Mouse (Mus musculus): ENCODE measurements around the gene Slc4a8. TPM values are rescaled to one million over a fixed set of nuclear protein-coding genes. Genes with fewer than 3 reads are reported as not detected.

Gene Slc4a8
- polyA plus RNA-seq (2015; fragmentation: Nextera tagmentation; extraction: Ambion mirVana), result 1.0 and 1.1 TPM in 2 replicates

DNA sequence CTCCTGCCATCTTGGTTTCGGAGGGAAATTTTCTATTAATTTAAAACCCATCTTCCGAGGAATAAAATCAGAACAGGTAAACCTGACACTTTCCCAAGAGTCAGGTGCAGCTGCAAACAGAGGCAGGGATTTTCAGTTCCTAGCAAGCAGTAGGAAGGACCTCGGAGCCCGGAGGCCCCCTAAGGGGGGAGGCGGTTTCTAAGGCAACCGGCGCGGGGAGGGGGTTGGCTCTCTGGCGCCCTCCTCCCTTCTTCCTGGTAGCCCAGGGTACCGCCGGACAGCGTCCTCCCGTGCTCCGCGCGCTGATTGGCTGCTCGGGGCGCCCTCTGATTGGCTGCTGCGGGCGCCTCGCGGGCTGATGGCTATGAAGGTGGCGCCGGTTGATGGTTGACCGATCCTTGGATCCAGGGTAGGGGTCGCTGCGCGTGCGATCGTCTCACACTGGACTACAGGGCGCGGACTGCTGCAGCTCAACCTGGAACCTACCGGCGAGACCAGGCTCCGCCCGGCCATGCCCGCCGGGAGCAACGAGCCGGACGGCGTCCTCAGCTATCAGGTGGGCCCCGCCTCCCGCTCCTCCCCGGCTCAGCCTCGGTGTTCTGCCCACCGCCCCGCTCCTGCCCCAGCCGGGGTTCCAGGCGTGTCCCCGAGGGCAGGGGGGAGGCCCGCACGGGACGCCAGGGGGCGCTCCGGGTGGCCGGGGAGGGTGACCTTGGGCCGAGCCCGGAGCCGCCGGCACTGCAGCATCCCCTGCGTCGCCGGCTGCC, at the start of gene Slc4a8:
Gene Slc4a8 (plus strand): TSS at position 329 of the 767 bp plus-strand sequence.
- TF ChIP-seq EP300 (IDR thresholded peaks at IDR 0.05; ENCODE audit: low read depth) (no peak), CTCF (IDR thresholded peaks at IDR 0.05; ENCODE audit: low read depth) (peak; percentile 56)
- Histone ChIP-seq H3K36me3 (replicated peaks; ENCODE audit: insufficient read depth, low read length) (no peaks in the 10 kb centered on the region), H3K9ac (replicated peaks) (no peak within 1 kb of the TSS), H3K4me3 (ENCODE audit: low read depth, low read length) (peak within 1 kb of the TSS; percentile 44), H3K27ac (ENCODE audit: low read depth) (no peak within 1 kb of the TSS), H3K4me1 (ENCODE audit: insufficient read depth) (peaks cover 9% of the 10 kb centered on the region), H3K27me3 (ENCODE audit: insufficient read depth, low read length) (peaks cover 38% of the 10 kb centered on the region), H3K4me2 (ENCODE audit: low read depth, low read length) (peak within 1 kb of the TSS; percentile 80), H3K9me3 (ENCODE audit: low read length) (no peaks in the 10 kb centered on the region)
- DNase-seq (peak; percentile 77), ATAC-seq (peak; percentile 77)
- WGBS (ENCODE audit: insufficient replicate concordance), result under 1% methylated on average over 57 of the region's 64 CpGs

- H3K27me3 ChIP-seq (ENCODE audit: insufficient read depth, low read length), result no peaks in the 10 kb centered on the region
- H3K4me3 ChIP-seq (ENCODE audit: low read depth, low read length), result no peak overlapping the region
- no peak for DNase-seq
- TF ChIP-seq CTCF (IDR thresholded peaks at IDR 0.05; ENCODE audit: low read depth) (no peak), EP300 (IDR thresholded peaks at IDR 0.05; ENCODE audit: low read depth) (no peak)
- no peaks in the 10 kb centered on the region for H3K9me3 ChIP-seq (ENCODE audit: low read length)
- no peak overlapping the region for H3K4me2 ChIP-seq (ENCODE audit: low read depth, low read length)
- H3K4me1 ChIP-seq (ENCODE audit: insufficient read depth), result no peaks in the 10 kb centered on the region
- 83% methylated on average over 8 of the region's 8 CpGs for WGBS (ENCODE audit: insufficient replicate concordance)
- ATAC-seq, result no peak
- no peak overlapping the region for H3K27ac ChIP-seq (ENCODE audit: low read depth)
- no peaks in the 10 kb centered on the region for H3K36me3 ChIP-seq (replicated peaks; ENCODE audit: insufficient read depth, low read length)
- H3K9ac ChIP-seq (replicated peaks), result no peak overlapping the region
Measured at GRCm38 (mm10) chr15:100714470-100714869, 47.1 kb upstream of the Slc4a8 start.

DNA sequence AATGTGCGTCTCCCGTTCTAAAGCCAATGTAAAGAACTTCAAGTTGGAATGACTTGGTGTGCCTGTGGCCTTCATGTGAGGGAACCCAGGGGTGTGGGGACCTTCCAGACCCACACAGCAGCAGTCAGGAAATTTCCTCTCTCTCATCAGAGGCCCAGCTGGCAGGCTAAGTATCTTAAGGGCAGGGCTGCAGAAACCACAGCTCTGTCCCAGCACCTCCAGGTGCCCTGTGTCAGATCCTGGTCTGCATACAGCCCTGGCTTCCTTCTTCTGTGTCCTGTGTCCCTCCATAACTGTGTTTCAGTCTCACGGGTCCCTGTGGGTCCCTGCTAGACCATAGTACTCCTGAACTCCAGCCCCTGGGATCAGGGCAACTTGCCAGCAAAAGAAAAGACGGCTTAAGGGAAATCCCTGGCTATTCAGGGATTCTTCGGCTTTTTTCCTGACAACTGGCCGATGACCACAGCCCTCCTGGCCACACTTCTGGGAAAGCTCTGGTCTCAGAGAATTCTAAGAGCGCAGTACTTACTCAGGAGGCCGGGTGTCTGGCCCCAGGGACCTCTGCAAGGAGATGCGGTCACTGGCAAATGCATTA, 46.1 kb upstream of the Slc4a8 start:
- Histone ChIP-seq H3K4me1 (ENCODE audit: insufficient read depth) (no peaks in the 10 kb centered on the region), H3K4me2 (ENCODE audit: low read depth, low read length) (no peak overlapping the region), H3K4me3 (ENCODE audit: low read depth, low read length) (no peak overlapping the region), H3K9ac (replicated peaks) (no peak overlapping the region), H3K27ac (ENCODE audit: low read depth) (no peak overlapping the region), H3K27me3 (ENCODE audit: insufficient read depth, low read length) (no peaks in the 10 kb centered on the region), H3K9me3 (ENCODE audit: low read length) (no peaks in the 10 kb centered on the region), H3K36me3 (replicated peaks; ENCODE audit: insufficient read depth, low read length) (no peaks in the 10 kb centered on the region)
- DNase-seq (no peak), ATAC-seq (no peak)
- 73% methylated on average over 9 of the region's 9 CpGs for WGBS (ENCODE audit: insufficient replicate concordance)
- TF ChIP-seq EP300 (IDR thresholded peaks at IDR 0.05; ENCODE audit: low read depth), result no peak
- TF ChIP-seq CTCF (IDR thresholded peaks at IDR 0.05; ENCODE audit: low read depth), result no peak

DNA sequence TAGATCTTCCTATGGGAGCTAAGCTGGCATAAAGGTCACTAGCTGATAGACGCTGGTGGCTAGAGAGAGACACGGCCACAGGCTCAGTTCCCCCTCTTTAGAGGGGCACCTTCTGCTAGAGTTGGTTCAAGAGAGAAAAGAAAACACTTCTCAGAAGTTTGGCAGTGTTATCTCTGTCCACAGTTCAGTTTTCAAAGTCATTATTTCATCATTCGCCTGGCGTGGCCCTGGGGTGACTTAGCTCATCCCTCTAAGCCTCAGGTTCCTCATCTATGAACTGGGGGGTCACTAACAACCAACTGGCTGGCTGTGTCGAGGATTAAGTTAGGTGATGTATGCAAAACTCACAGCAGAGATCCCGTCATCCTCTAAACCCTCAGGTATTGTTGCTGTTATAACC, 43.6 kb upstream of the Slc4a8 start:
- no peak for DNase-seq
- no peak overlapping the region for H3K4me3 ChIP-seq (ENCODE audit: low read depth, low read length)
- H3K4me2 ChIP-seq (ENCODE audit: low read depth, low read length), result no peak overlapping the region

GRCm38 (mm10) chr15:100718572-100718971, 43.0 kb upstream of the Slc4a8 start:
- 80% methylated on average over 11 of the region's 11 CpGs for WGBS (ENCODE audit: insufficient replicate concordance)
- TF ChIP-seq CTCF (IDR thresholded peaks at IDR 0.05; ENCODE audit: low read depth) (peak; percentile 52), EP300 (IDR thresholded peaks at IDR 0.05; ENCODE audit: low read depth) (no peak)
- DNase-seq (no peak), ATAC-seq (no peak)
- H3K9me3 ChIP-seq (ENCODE audit: low read length), result no peaks in the 10 kb centered on the region
- no peaks in the 10 kb centered on the region for H3K4me1 ChIP-seq (ENCODE audit: insufficient read depth)
- no peak overlapping the region for H3K9ac ChIP-seq (replicated peaks)
- H3K36me3 ChIP-seq (replicated peaks; ENCODE audit: insufficient read depth, low read length), result no peaks in the 10 kb centered on the region
- H3K27ac ChIP-seq (ENCODE audit: low read depth), result no peak overlapping the region
- no peak overlapping the region for H3K4me3 ChIP-seq (ENCODE audit: low read depth, low read length)
- H3K27me3 ChIP-seq (ENCODE audit: insufficient read depth, low read length), result no peaks in the 10 kb centered on the region
- H3K4me2 ChIP-seq (ENCODE audit: low read depth, low read length), result no peak overlapping the region

More for the DNA sequence above, 43.6 kb upstream of the Slc4a8 start:
- H3K36me3 ChIP-seq (replicated peaks; ENCODE audit: insufficient read depth, low read length), result no peaks in the 10 kb centered on the region
- H3K9ac ChIP-seq (replicated peaks), result no peak overlapping the region
- 45% methylated on average over 6 of the region's 6 CpGs for WGBS (ENCODE audit: insufficient replicate concordance)
- H3K27me3 ChIP-seq (ENCODE audit: insufficient read depth, low read length), result no peaks in the 10 kb centered on the region
- no peaks in the 10 kb centered on the region for H3K4me1 ChIP-seq (ENCODE audit: insufficient read depth)
- no peaks in the 10 kb centered on the region for H3K9me3 ChIP-seq (ENCODE audit: low read length)
- no peak for ATAC-seq
- TF ChIP-seq EP300 (IDR thresholded peaks at IDR 0.05; ENCODE audit: low read depth) (no peak), CTCF (IDR thresholded peaks at IDR 0.05; ENCODE audit: low read depth) (no peak)
- H3K27ac ChIP-seq (ENCODE audit: low read depth), result no peak overlapping the region

DNA sequence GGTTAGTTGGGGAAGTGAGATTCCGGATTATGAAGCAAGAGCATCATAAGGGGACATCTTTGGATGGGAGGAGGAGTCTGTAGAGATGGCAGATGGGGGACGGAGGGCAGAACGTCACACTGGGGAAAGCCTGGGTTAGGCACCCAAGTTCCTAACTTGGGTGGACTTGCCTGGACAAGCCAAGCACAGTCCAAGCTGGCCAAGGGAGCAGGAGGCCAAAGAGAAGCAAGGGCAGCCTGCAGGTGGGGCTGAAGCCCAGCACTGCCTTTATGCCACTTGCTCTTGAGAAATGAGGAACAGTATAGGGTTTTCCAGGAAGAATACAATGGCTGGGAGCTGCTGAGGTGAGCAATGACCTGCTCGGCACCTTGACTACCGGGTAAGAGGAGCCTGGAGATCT, 42.3 kb upstream of the Slc4a8 start:
- Histone ChIP-seq H3K36me3 (replicated peaks; ENCODE audit: insufficient read depth, low read length) (no peaks in the 10 kb centered on the region), H3K9ac (replicated peaks) (no peak overlapping the region), H3K9me3 (ENCODE audit: low read length) (no peaks in the 10 kb centered on the region), H3K27me3 (ENCODE audit: insufficient read depth, low read length) (no peaks in the 10 kb centered on the region), H3K4me1 (ENCODE audit: insufficient read depth) (no peaks in the 10 kb centered on the region), H3K27ac (ENCODE audit: low read depth) (no peak overlapping the region), H3K4me3 (ENCODE audit: low read depth, low read length) (no peak overlapping the region), H3K4me2 (ENCODE audit: low read depth, low read length) (no peak overlapping the region)
- TF ChIP-seq EP300 (IDR thresholded peaks at IDR 0.05; ENCODE audit: low read depth) (no peak), CTCF (IDR thresholded peaks at IDR 0.05; ENCODE audit: low read depth) (no peak)
- ATAC-seq (no peak), DNase-seq (no peak)
- WGBS (ENCODE audit: insufficient replicate concordance), result 91% methylated on average over 5 of the region's 5 CpGs

Measured in liver, postnatal 0 days (tissue).